Mouse (Mus musculus) gastrocnemius, postnatal 4 days (tissue): ENCODE measurements around the gene Atp8a2. TPM values are rescaled to one million over a fixed set of nuclear protein-coding genes. Genes with fewer than 3 reads are reported as not detected.

Source experiments
- DNase-seq, 2 experiments: peaks; one replicate each; pipeline ENCODE4 v3.0.0; 2021 to 2022; ENCODE audit warnings: low spot score in 2 of 2, mixed read lengths in 2 of 2
- total RNA-seq, 2 experiments: library from RNA; stranded (reverse); gene quantifications; 2 replicates each; pipeline ENCODE4 v1.2.3; 2021

Atp8a2 gene
- total RNA-seq, 2 experiments from 2014 or later = 0.91 to 1.1 TPM

DNA sequence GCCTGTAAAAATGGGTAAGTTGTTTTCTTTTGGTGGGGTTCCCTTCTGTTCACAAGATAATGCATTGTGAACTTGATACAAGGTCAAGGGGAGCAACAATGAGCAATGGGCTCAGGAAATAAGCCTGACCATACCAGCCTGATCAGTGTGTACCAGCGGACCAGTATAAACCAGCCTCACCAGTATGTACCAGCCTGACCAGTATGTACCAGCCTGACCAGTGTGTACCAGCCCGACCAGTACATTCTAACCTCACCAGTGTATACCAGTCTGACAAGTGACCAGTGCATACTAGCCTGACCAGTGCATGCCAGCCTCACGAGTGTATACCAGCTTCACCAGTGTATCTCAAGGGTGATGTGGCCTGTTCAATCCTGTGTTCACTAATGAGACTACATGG is 33.6 kb downstream of the Atp8a2 start:
- DNase-seq = no peak

GRCm38 (mm10) chr14:60152373-60152772 is 44.6 kb downstream of the Atp8a2 start:
- no peak for DNase-seq

DNA sequence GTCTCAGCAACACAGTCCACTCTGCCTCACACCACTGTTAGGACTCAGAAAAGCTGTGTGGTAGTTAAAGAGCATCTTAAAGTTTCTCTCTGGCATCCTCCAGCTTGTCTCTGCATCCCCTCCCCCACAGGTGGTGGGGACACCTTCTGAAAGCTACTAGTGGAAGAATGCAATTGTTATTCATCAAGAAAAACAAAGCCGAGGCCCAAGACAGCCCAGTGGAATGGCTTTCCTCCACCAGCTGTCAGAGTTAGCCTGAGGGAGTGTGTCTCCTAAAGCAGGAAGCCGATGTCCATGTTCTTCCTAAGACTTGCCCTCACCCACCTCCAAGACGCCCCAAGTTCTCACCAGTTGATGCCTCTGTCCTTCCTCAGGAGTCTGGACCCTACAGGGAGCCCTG is 48.1 kb downstream of the Atp8a2 start:
- no peak for DNase-seq

- DNase-seq = no peak
Measured at GRCm38 (mm10) chr14:60143234-60143633, 53.7 kb downstream of the Atp8a2 start.

DNA sequence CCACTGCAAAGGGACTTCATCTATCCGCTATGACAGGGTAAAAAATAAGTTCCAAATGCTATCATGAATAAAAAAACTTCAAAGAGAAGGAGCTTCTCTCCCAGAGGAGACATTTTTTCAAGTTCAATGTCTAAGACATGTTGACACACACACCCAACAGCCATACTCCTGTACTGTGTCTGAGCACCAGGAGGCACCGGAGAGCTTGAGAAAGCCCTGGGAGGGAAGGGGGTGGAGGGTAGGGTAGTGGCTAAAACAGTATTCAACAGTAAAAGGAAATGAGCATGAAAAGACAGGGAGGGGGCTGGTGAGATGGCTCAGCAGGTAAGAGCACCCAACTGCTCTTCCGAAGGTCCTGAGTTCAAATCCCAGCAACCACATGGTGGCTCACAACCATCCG is 58.6 kb downstream of the Atp8a2 start:
- no peak for DNase-seq

DNA sequence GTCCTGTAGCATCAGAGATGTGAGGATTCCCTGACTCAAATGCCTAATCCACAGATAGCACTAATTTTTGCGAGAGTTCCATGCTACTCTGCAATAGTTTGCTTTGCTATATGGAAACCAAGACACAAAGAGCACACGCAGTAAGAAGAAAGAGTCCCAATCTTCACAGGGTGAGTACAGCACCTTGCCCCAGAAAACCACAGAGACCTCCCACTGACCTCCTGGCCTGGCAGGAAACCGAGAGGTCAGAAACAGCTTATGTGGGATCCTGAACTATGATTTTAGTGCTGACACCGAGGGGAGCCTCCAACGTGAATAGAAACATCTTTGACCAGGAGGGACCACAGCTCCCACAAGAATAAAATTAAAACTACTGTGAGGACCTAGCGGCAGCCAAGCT is 59.2 kb downstream of the Atp8a2 start:
- DNase-seq = no peak

DNA sequence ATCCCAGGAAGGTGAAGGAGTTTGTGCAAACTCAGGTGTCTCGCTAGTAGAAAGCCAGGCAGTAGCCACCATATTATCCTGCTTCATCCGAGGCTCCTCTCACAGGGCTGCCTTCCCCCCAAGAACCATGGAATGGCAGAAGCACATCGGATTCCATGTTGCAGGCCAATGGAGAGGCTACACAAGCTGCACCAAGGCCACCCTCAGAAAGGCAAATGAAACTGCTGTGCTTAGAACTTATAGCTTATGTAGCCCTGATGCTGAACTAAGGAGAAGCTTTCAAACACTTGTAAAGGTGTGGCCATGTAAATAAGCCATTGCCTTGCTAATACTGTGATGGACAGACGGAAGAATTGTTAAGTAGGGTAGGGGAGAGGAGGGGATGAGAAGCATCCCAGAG is 61.2 kb downstream of the Atp8a2 start:
- DNase-seq = no peak

GRCm38 (mm10) chr14:60134720-60135119 is 62.3 kb downstream of the Atp8a2 start:
- no peak for DNase-seq

DNA sequence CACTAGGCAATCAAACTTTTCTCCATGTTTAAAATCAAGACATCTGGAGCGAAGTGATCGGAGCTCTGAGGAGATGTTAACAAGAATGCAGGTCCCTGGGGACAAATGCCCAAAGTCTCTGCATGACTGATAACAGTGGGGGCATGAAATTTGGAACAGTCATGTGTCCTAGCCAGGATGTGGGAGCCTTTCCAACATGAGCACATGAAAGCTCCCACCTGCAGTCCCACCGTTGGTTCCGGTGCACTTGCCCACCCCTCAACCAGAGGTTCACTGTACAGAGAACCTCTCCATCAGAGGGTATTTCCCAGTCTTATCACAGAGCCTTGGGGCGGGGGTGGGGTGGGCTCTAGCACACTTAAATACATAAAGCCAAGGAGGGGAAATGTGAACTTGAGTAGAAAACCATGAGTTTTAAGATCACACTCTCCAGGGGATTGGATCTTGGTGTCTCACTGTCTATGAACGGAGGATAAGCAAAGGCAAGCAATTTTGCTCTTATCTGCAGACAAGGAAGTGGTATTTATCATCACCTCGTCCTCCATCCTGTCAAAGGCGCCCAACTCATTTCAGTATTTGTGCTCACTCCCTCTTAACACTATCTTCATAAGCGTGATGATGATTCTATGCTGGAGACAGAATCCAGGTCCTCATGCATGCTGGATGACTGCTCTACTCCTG is 65.6 kb downstream of the Atp8a2 start:
- DNase-seq = no peak

- DNase-seq = no peak
Measured at GRCm38 (mm10) chr14:60129564-60129963, 67.4 kb downstream of the Atp8a2 start.

DNA sequence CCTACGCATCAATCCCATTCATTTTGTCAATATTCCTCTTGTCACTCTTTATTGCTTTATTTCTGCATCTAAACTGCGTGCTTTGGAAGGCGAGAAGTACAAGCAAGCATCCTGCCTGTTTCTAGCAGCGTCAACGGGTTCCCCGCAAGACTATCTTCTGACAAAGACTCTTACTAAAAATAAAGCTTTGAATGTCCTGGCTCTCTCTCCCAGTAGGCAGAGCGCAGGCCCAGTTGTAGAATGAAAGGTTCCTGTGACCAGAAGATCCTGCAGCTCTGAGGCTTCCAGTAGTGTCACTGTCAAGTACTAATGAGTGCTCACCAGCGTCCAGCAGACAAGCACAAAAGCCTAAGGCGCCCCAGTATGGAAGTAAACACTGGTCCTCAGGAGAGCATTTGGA is 71.8 kb downstream of the Atp8a2 start:
- DNase-seq = no peak

DNA sequence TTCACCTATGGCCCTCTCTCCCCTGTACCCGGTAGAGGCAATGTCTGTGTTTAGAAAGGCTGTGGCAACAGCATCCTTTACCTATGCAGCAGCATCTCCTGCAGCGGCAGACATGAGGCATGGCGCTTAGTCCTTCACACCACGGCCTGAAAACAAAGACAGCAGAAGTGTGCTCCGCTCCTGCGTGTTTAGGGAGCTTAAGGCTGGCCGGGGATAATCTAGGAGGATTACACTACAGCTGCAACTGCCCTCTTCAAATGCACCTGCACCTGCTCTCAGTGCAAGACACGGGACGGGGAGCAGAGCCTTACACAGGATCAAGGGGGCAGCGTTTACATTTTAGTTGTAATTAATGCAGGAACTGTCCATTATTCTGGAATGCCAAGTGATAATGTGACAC is 75.4 kb downstream of the Atp8a2 start:
- no peak for DNase-seq

GRCm38 (mm10) chr14:60117792-60118585 is 79.0 kb downstream of the Atp8a2 start:
- DNase-seq = no peak

DNA sequence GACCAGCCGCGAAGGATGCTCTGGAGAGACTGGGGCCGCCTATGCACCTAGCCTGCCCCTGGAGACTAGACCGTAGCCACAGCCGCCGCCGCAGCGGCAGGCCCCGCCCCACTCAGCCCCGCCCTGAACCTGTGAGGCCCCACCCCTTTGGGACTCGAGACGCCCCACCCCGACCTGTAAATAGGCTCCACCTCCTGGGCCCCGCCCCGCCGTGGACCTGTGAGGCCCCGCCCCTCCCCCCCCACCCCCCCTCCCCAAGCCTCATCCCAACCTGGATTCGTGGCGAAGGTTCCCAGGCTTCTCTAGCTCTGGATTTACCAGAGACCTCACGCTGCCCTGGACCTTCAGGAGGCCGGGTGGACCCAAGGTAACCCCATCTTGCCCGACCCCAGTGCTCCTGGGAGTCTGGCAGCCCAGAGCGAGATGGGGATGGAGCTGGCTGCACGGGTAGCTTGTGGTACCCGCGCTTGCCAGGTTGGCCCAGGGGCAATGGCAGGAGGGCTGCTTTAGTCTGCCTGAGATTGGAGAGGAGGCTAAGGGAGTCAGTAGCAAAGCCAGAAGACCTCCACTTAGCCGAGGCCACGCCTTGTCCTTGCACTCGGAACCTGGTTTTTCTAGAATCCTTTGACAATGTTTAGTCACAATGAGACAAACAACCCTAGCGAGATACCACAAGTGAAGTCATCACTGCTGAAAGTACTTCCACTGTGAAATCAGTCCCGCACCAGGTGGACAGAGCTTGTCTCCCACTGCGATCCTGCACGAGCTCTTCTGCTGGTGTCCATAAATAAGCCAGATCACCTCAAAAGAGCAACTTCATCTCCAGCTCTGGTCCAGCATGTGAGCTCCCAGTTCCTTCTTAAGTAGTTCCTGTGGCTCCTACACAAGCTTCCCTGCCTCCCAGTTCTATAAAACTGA is 109.9 kb downstream of the Atp8a2 start:
- no peak for DNase-seq

GRCm38 (mm10) chr14:60086254-60086807 is 110.6 kb downstream of the Atp8a2 start:
- no peak for DNase-seq

DNA sequence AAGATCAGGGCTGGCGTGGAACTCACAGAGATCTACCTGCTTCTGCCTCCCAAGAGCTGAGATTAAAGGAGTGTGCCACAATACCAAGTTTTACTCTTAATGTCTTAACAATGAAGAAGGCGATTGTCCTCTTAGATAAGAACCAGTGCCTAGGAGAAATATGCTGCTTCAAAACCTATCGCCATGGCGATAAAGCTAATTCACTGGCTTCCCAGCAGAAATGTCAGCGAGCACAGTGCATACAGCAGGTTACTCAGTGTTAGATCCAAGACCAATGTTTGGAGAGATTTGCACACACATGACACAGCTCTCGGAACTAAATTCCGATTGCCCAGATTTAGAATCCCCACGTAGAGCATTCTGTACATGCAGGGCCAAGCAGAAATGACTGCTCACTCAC is 114.2 kb downstream of the Atp8a2 start:
- DNase-seq = no peak

GRCm38 (mm10) chr14:60072496-60072895 is 124.5 kb downstream of the Atp8a2 start:
- DNase-seq = no peak

DNA sequence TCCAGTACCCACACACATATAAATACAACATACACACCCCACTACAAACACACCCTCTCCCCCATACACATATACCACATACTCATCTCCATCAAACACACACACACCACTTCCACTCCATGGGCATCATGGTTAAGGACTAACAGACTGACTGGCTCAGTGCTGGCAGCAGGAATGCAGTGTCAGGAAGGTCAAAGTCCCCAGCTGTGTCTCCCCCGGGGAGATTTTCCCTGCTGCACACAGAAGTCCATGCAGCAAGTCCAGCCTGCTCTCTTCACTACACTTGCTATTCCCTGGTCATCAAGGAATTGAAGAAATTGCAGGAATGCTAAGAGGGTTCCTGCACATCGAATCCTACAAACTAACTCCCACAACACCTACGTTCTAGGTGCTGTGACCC is 131.8 kb downstream of the Atp8a2 start:
- DNase-seq = no peak

DNA sequence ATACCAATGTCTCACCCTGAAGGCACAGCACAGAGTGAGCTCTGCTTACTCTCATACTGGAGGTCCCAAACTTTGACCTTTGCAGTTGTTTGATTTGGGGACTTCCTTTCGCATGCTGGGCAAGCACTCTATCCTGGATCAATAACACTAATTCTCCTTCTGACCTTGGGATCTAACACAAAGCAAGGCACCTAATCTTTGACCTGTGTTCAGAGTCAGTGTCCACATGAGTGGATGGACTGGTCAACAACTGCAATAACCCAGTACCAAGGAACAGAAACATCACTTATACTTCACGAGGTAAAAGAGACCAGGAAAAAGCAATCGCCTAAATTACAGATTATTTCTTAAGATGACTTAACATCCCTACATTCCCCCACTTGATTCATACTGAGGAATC is 136.0 kb downstream of the Atp8a2 start:
- DNase-seq = no peak

DNA sequence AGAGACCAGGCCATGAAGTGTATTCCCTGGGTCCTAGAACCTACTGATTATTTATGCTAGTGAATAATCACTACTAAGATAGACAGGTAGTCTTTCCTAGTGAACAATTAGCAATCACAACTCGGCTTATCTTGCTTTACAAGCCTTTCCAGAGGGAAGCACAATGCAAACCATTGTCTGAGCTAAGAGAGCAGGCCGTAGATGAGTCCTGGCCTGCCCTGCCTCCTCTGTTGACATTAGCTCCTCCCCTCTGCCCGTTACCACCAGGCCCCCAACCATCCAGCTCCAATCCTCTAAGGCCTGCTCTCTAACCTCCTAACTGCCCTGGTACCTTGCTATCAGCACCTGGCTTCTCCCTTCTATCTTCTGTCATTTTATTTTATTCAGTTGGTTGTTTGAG is 138.1 kb downstream of the Atp8a2 start:
- no peak for DNase-seq

DNA sequence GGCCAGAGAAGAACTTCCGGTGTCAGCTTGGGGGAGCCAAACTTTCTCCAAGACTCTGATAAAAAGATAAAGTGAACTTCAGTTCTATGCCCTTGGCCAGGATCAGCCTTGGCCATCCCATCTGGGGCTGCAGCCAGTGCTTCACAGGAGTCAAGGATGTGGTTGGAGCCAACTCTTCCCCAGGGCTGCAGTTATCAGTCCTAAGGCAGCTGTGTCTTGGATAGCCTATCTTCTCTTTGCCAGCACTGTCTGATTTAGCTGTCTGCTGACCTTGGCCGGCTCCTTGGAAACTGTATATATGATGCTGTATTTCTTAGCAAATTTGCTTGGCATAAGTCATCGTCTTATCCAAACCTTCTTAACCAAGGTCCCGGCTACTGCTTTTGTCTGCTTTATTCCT is 141.7 kb downstream of the Atp8a2 start:
- no peak for DNase-seq

- DNase-seq = no peak
Measured at GRCm38 (mm10) chr14:60030666-60031065, 166.3 kb downstream of the Atp8a2 start.
